Mouse (Mus musculus) MEL (cell line): ENCODE measurements around the gene Rprd1b. TPM values are rescaled to one million over a fixed set of nuclear protein-coding genes. Genes with fewer than 3 reads are reported as not detected.

ENCODE experiments used
- DNase-seq: peaks from one replicate; pipeline ENCODE4 v3.0.0; 2011; ENCODE audit warnings: low read depth, low spot score
- H3K27ac ChIP-seq: 2 replicates; pipeline ENCODE4 v1.5.1; 2012; ENCODE audit warnings: low read depth, mild to moderate bottlenecking, control low read depth, low read length, moderate library complexity; ENCODE audit not compliant: control insufficient read depth
- H3K27me3 ChIP-seq, 2 experiments: fragments of 150-350 bp in 1 of 2; sonication (generic) in 1 of 2; 2 replicates each; pipeline ENCODE4 v1.6.1; 2012; ENCODE audit warnings: low read length in 2 of 2, mild to moderate bottlenecking in 2 of 2, improper control_type of control experiment in 1 of 2, moderate library complexity in 1 of 2; ENCODE audit not compliant: insufficient read depth in 2 of 2, control insufficient read depth in 1 of 2
- H3K36me3 ChIP-seq, 2 experiments: 2 replicates each; pipeline ENCODE4 v1.6.1; 2012 to 2014; ENCODE audit warnings: low read length in 2 of 2, improper control_type of control experiment in 1 of 2, inconsistent platforms in 1 of 2, mild to moderate bottlenecking in 1 of 2; ENCODE audit not compliant: insufficient read depth in 2 of 2, control insufficient read depth in 1 of 2
- H3K4me1 ChIP-seq, 2 experiments: fragments of 150-350 bp in 1 of 2; sonication (generic) in 1 of 2; 2 replicates each; pipeline ENCODE4 v1.6.1; 2012; ENCODE audit warnings: low read length in 2 of 2, improper control_type of control experiment in 1 of 2, mild to moderate bottlenecking in 1 of 2; ENCODE audit not compliant: insufficient read depth in 2 of 2, control insufficient read depth in 1 of 2
- H3K4me3 ChIP-seq, 2 experiments: fragments of 150-350 bp in 1 of 2; sonication (generic) in 1 of 2; 2 replicates each; pipeline ENCODE4 v1.5.1; 2012; ENCODE audit warnings: low read depth in 2 of 2, low read length in 2 of 2, mild to moderate bottlenecking in 2 of 2, moderate library complexity in 2 of 2, control low read depth in 1 of 2, improper control_type of control experiment in 1 of 2; ENCODE audit not compliant: control insufficient read depth in 1 of 2, insufficient read depth in 1 of 2
- H3K79me2 ChIP-seq: 2 replicates; pipeline ENCODE4 v1.6.1; 2012; ENCODE audit warnings: mild to moderate bottlenecking, low read length, moderate library complexity; ENCODE audit not compliant: control insufficient read depth, poor library complexity, insufficient read depth
- H3K9ac ChIP-seq: 2 replicates; pipeline ENCODE4 v1.6.1; 2012; ENCODE audit warnings: low read depth, mild to moderate bottlenecking, control low read depth, low read length, moderate library complexity; ENCODE audit not compliant: control insufficient read depth, poor library complexity, severe bottlenecking
- H3K9me3 ChIP-seq: fragments of 150-350 bp; sonication (generic); replicated peaks from 2 replicates; pipeline ENCODE4 v1.6.1; 2012; ENCODE audit warnings: mild to moderate bottlenecking, low read length, improper control_type of control experiment, moderate library complexity; ENCODE audit not compliant: insufficient read depth
- CTCF ChIP-seq, 3 experiments: IDR thresholded peaks in 2 of 3; conservative IDR thresholded peaks in 1 of 3; 2 replicates each; pipeline ENCODE4 v1.5.1; 2011 to 2012; ENCODE audit warnings: low read length in 3 of 3, low read depth in 2 of 3, mild to moderate bottlenecking in 2 of 3, improper control_type of control experiment in 1 of 3, inconsistent platforms in 1 of 3, mixed read lengths in 1 of 3, moderate library complexity in 1 of 3; ENCODE audit not compliant: control insufficient read depth in 1 of 3, insufficient read depth in 1 of 3, poor library complexity in 1 of 3, severe bottlenecking in 1 of 3
- E2F4 ChIP-seq: IDR thresholded peaks from 2 replicates; pipeline ENCODE4 v1.6.1; 2011; ENCODE audit warnings: low read depth, low read length, improper control_type of control experiment, borderline replicate concordance
- EP300 ChIP-seq, 2 experiments: IDR thresholded peaks; 2 replicates each; pipeline ENCODE4 v1.6.1; 2011; ENCODE audit warnings: improper control_type of control experiment in 2 of 2, low read length in 2 of 2, low read depth in 1 of 2, mild to moderate bottlenecking in 1 of 2
- GABPA ChIP-seq: IDR thresholded peaks from 2 replicates; pipeline ENCODE4 v1.6.1; 2012; ENCODE audit warnings: low read depth, mild to moderate bottlenecking, inconsistent platforms, low read length, improper control_type of control experiment, moderate library complexity
- HCFC1 ChIP-seq: IDR thresholded peaks from 2 replicates; pipeline ENCODE4 v1.6.1; 2012; ENCODE audit warnings: low read depth, mild to moderate bottlenecking, inconsistent platforms, low read length, improper control_type of control experiment, moderate library complexity
- JUND ChIP-seq: IDR thresholded peaks from 2 replicates; pipeline ENCODE4 v1.6.1; 2011; ENCODE audit warnings: low read depth, mild to moderate bottlenecking, improper control_type of control experiment, low read length
- SMC3 ChIP-seq: IDR thresholded peaks from 2 replicates; pipeline ENCODE4 v1.6.1; 2011; ENCODE audit warnings: low read depth, low read length, improper control_type of control experiment
- TAL1 ChIP-seq: IDR thresholded peaks from 2 replicates; pipeline ENCODE4 v1.6.1; 2012; ENCODE audit warnings: mild to moderate bottlenecking, inconsistent platforms, low read length, moderate library complexity, mixed read lengths
- USF2 ChIP-seq, 2 experiments: IDR thresholded peaks; 2 replicates each; pipeline ENCODE4 v1.6.1; 2011 to 2012; ENCODE audit warnings: improper control_type of control experiment in 2 of 2, low read length in 2 of 2, borderline replicate concordance in 1 of 2, inconsistent platforms in 1 of 2, low read depth in 1 of 2, mild to moderate bottlenecking in 1 of 2; ENCODE audit not compliant: insufficient read depth in 1 of 2
- ZC3H11A ChIP-seq: IDR thresholded peaks from 2 replicates; pipeline ENCODE4 v1.6.1; 2012; ENCODE audit warnings: low read depth, mild to moderate bottlenecking, inconsistent platforms, low read length, improper control_type of control experiment
- ZKSCAN1 ChIP-seq: IDR thresholded peaks from 2 replicates; pipeline ENCODE4 v1.6.1; 2012; ENCODE audit warnings: low read depth, mild to moderate bottlenecking, inconsistent platforms, low read length, improper control_type of control experiment, moderate library complexity
- polyA plus RNA-seq, 2 experiments: library from polyadenylated mRNA; stranded (reverse) in 1 of 2; unstranded in 1 of 2; fragments of >175 nt in 1 of 2; fragments of >200 nt in 1 of 2; gene quantifications; 2 replicates each; pipeline versions ENCODE4 v1.2.1 to v1.2.4; 2012; ENCODE audit warnings: low replicate concordance in 2 of 2, low read depth in 1 of 2; ENCODE audit not compliant: insufficient read length in 2 of 2, insufficient read depth in 1 of 2, missing spikeins in 1 of 2
- total RNA-seq: library from RNA; depleted of rRNA; stranded (reverse); fragments of 300-350 nt; gene quantifications from 2 replicates; pipeline ENCODE4 v1.2.3, GENCODE M21; 2012

The Rprd1b gene
- total and polyA plus RNA-seq, 3 experiments = 14.2 to 35.1 TPM; not detected in 1

DNA sequence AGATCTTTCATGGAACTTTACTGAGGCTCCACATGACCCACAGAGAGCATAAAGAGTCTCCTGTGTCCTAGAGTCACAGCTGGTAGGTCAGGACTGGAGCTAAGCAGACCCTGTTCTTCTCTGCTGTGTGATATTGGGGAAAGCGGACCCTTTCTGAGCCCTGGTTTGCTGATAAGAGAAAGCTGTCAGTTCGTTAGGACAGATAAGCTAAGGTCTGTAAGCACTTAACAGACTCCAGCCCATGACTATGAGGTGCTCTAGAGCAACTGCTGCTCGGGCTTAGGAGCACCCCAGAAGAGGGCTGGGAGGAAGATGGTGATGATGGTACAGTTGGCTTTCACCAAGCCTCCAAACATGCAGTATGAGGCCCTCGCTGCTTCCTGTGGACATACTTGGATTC lies 90.8 kb downstream of the Rprd1b start:
- H3K4me1 ChIP-seq = peaks cover 0 to 4% of the 10 kb centered on the region in 2 experiments; a peak in 1 of 4 replicates

DNA sequence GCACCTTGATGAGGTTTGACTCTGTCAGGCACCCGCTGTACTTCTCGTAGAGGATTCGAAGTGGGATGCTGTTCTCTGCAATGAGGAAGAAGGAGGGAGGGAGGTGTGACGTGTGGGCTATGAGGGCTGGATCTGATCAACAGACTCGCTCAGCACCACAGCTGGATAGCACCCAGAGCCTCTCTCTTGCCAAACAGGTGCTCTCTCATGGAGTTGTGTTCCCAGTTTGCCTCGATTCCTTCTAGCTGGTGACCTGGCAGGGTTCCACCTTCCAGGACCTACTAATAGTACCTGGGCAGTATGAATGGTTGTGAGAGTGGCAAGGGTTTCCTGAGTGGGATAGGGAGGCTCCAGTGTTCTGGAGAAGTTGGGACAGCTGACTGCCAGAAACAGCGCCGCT lies 91.9 kb downstream of the Rprd1b start:
- no peak overlapping the region for H3K27ac ChIP-seq
- no peaks in the 10 kb centered on the region for H3K9me3 ChIP-seq
- H3K27me3 ChIP-seq = no peaks in the 10 kb centered on the region
- no peak overlapping the region for H3K4me3 ChIP-seq
- H3K79me2 ChIP-seq = no peaks in the 10 kb centered on the region
- H3K9ac ChIP-seq = no peak overlapping the region
- DNase-seq = no peak
- H3K36me3 ChIP-seq = no peaks in the 10 kb centered on the region
- TF ChIP-seq USF2 (IDR thresholded peaks at IDR 0.05; ENCODE audit: borderline replicate concordance in 1 of 2, insufficient read depth in 1 of 2, low read depth in 1 of 2, low read length in 2 of 2) (no peak), TAL1 (no peak), HCFC1 (no peak)
- TF ChIP-seq, all 39 proteins: peak for 0
- peaks cover 0 to 4% of the 10 kb centered on the region in 2 experiments; a peak in 1 of 4 replicates for H3K4me1 ChIP-seq

More for the DNA sequence above, 90.8 kb downstream of the Rprd1b start:
- H3K36me3 ChIP-seq = no peaks in the 10 kb centered on the region
- H3K27me3 ChIP-seq = no peaks in the 10 kb centered on the region
- no peak for DNase-seq
- H3K79me2 ChIP-seq = no peaks in the 10 kb centered on the region
- H3K9me3 ChIP-seq = no peaks in the 10 kb centered on the region
- H3K27ac ChIP-seq = no peak overlapping the region
- TF ChIP-seq HCFC1 (no peak), ZC3H11A (no peak)
- no peak overlapping the region for H3K9ac ChIP-seq
- H3K4me3 ChIP-seq = no peak overlapping the region

DNA sequence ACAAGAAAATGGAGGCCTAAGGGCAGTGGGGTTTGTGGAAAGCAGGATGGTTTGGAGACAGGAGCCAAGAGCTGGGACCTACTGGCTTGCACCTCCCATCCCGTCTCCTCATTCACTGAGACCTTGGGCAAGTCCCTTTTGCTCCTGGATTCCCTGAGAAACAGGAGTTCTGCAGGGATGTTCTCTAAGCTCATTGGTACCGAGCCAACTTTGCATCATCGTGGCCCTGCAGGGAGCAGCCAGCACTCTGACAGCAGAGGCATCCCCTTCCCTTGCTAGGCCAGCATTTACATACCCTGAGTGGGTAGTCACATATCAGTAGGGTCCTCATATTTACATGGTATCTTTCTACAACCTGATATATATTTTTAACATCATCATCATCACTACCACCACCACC lies 92.6 kb downstream of the Rprd1b start:
- Histone ChIP-seq H3K4me1 (peaks cover 0 to 4% of the 10 kb centered on the region in 2 experiments; a peak in 1 of 4 replicates), H3K36me3 (no peaks in the 10 kb centered on the region), H3K27ac (no peak overlapping the region), H3K4me3 (no peak overlapping the region), H3K9me3 (no peaks in the 10 kb centered on the region), H3K79me2 (no peaks in the 10 kb centered on the region), H3K9ac (no peak overlapping the region), H3K27me3 (no peaks in the 10 kb centered on the region)
- no peak for DNase-seq
- TF ChIP-seq GABPA = no peak
- no peak for TF ChIP-seq EP300 (IDR thresholded peaks at IDR 0.05; ENCODE audit: low read depth in 1 of 2, low read length in 2 of 2)
- no peak for TF ChIP-seq ZKSCAN1
- TF ChIP-seq SMC3 = no peak
- no peak for TF ChIP-seq E2F4
- no peak for TF ChIP-seq JUND
- TF ChIP-seq CTCF (IDR thresholded peaks at IDR 0.05 in 2 of 3, conservative IDR thresholded peaks at IDR 0.05 in 1 of 3; ENCODE audit: control insufficient read depth in 1 of 3, insufficient read depth in 1 of 3, low read depth in 2 of 3, low read length in 3 of 3, poor library complexity in 1 of 3, severe bottlenecking in 1 of 3) = no peak
